In genomic region chr4:125489901-125490590, GRCm38 (mm10) we compare ENCODE assay signal across 8 mouse cellular contexts. TPM values are rescaled to one million over a fixed set of nuclear protein-coding genes. Genes with fewer than 3 reads are reported as not detected.
DNase-seq lines count a peak whose midpoint lies in the region; ATAC-seq and TF ChIP-seq lines count a peak whose summit lies in the region.

No protein-coding gene starts in this region.

- no peak for TF ChIP-seq POLR2A in lung, adult 2 months (IDR thresholded peaks at IDR 0.05; ENCODE audit: borderline replicate concordance, extremely low read depth, low read depth, low read length)

- WGBS in lung, embryonic 15.5 days: 1% methylated on average over 69 of the region's 81 CpGs
- WGBS in lung, adult 2 months: 2% methylated on average over 55 of the region's 81 CpGs
- WGBS in hindbrain, embryonic 12.5 days: under 1% methylated on average over 67 of the region's 81 CpGs
- 1% methylated on average over 61 of the region's 81 CpGs for WGBS in liver, embryonic 12.5 days (ENCODE audit: insufficient replicate concordance)
- WGBS in stomach, embryonic 14.5 days: under 1% methylated on average over 50 of the region's 81 CpGs

- H3K9ac ChIP-seq in lung, embryonic 15.5 days: no peak overlapping the region
- peak overlapping the region; percentile 84 for H3K9ac ChIP-seq in hindbrain, embryonic 12.5 days
- H3K9ac ChIP-seq in liver, embryonic 12.5 days: no peak overlapping the region
- H3K9ac ChIP-seq in stomach, embryonic 14.5 days (replicated peaks; ENCODE audit: low read depth, low read length): no peak overlapping the region

- no peak for TF ChIP-seq CTCF in lung, adult 2 months (IDR thresholded peaks at IDR 0.05; ENCODE audit: insufficient read depth, low read length)

- peak; percentile 72 to 78 for DNase-seq in cerebellum, postnatal 10 days
- no peak for DNase-seq in cerebellum, adult 11 months
- DNase-seq in lung, adult 2 months: no peak
- DNase-seq in lung, postnatal 14 days: no peak

- peak overlapping the region; percentile 33 for H3K4me2 ChIP-seq in lung, embryonic 15.5 days
- H3K4me2 ChIP-seq in hindbrain, embryonic 12.5 days (replicated peaks): peak overlapping the region; percentile 84
- H3K4me2 ChIP-seq in liver, embryonic 12.5 days: peak overlapping the region; percentile 18
- peak overlapping the region; percentile 51 for H3K4me2 ChIP-seq in stomach, embryonic 14.5 days (replicated peaks; ENCODE audit: low read depth, low read length)

- H3K4me3 ChIP-seq in lung, embryonic 15.5 days: peak overlapping the region; percentile 5; the same call in 1 of the 2 replicates
- H3K4me3 ChIP-seq in lung, adult 2 months (replicated peaks; ENCODE audit: extremely low read depth, low read depth, low read length): no peak overlapping the region
- H3K4me3 ChIP-seq in hindbrain, embryonic 12.5 days: peak overlapping the region; percentile 62
- peak overlapping the region; percentile 12 for H3K4me3 ChIP-seq in liver, embryonic 12.5 days
- H3K4me3 ChIP-seq in stomach, embryonic 14.5 days (ENCODE audit: low read depth, low read length): peak overlapping the region; percentile 25

- no peaks in the 10 kb centered on the region for H3K4me1 ChIP-seq in lung, embryonic 15.5 days
- no peaks in the 10 kb centered on the region for H3K4me1 ChIP-seq in lung, adult 2 months (ENCODE audit: control insufficient read depth, insufficient read depth, low read length)
- peaks cover 92% of the 10 kb centered on the region for H3K4me1 ChIP-seq in hindbrain, embryonic 12.5 days
- H3K4me1 ChIP-seq in liver, embryonic 12.5 days: no peaks in the 10 kb centered on the region
- H3K4me1 ChIP-seq in stomach, embryonic 14.5 days (ENCODE audit: control insufficient read depth, insufficient read depth, low read length): no peaks in the 10 kb centered on the region

- no peaks in the 10 kb centered on the region for H3K36me3 ChIP-seq in lung, embryonic 15.5 days
- H3K36me3 ChIP-seq in hindbrain, embryonic 12.5 days: no peaks in the 10 kb centered on the region
- no peaks in the 10 kb centered on the region for H3K36me3 ChIP-seq in liver, embryonic 12.5 days
- no peaks in the 10 kb centered on the region for H3K36me3 ChIP-seq in stomach, embryonic 14.5 days (ENCODE audit: control insufficient read depth, insufficient read depth, low read length)

- no peaks in the 10 kb centered on the region for H3K9me3 ChIP-seq in lung, embryonic 15.5 days
- no peaks in the 10 kb centered on the region for H3K9me3 ChIP-seq in hindbrain, embryonic 12.5 days (replicated peaks)
- H3K9me3 ChIP-seq in liver, embryonic 12.5 days (replicated peaks): no peaks in the 10 kb centered on the region
- no peaks in the 10 kb centered on the region for H3K9me3 ChIP-seq in stomach, embryonic 14.5 days (ENCODE audit: control insufficient read depth, low read depth, low read length)

- peaks cover 100% of the 10 kb centered on the region for H3K27me3 ChIP-seq in lung, embryonic 15.5 days
- peaks cover 94% of the 10 kb centered on the region for H3K27me3 ChIP-seq in hindbrain, embryonic 12.5 days
- H3K27me3 ChIP-seq in liver, embryonic 12.5 days (replicated peaks): peaks cover 100% of the 10 kb centered on the region
- peaks cover 95% of the 10 kb centered on the region for H3K27me3 ChIP-seq in stomach, embryonic 14.5 days (ENCODE audit: control insufficient read depth, insufficient read depth, low read length)

- ATAC-seq in lung, embryonic 15.5 days (ENCODE audit: borderline replicate concordance, extremely low read depth, low FRiP score, low TSS enrichment): peak; percentile 53; the same call in 1 of the 2 replicates
- ATAC-seq in hindbrain, embryonic 12.5 days (ENCODE audit: low FRiP score): peak; percentile 55
- no peak for ATAC-seq in liver, embryonic 12.5 days
- ATAC-seq in stomach, embryonic 14.5 days (ENCODE audit: insufficient number of reproducible peaks, insufficient read depth, low FRiP score, low read depth): peak; percentile 78; the same call in 1 of the 2 replicates

- H3K27ac ChIP-seq in lung, embryonic 15.5 days: no peak overlapping the region
- H3K27ac ChIP-seq in hindbrain, embryonic 12.5 days: peak overlapping the region; percentile 94
- H3K27ac ChIP-seq in liver, embryonic 12.5 days: no peak overlapping the region
- no peak overlapping the region for H3K27ac ChIP-seq in stomach, embryonic 14.5 days (ENCODE audit: low read length)

RNA-seq across cellular contexts. Expression of gene Grik3, which starts 0.5 kb away (rescaled TPM):
- polyA plus RNA-seq in lung, embryonic 15.5 days (2015; fragmentation: Nextera tagmentation; extraction: Ambion mirVana): 0.01 TPM in 1 of 2 replicates, not detected in the other
- polyA plus RNA-seq in lung, adult 2 months (2012; rRNA removed): 0.12 and 0.77 TPM in 2 replicates
- 3.7 and 3.8 TPM in 2 replicates for polyA plus RNA-seq in hindbrain, embryonic 12.5 days (2016; fragmentation: Nextera tagmentation; extraction: Ambion mirVana)
- polyA plus RNA-seq in liver, embryonic 12.5 days (2016; fragmentation: Nextera tagmentation; extraction: Ambion mirVana): 0.01 TPM in 1 of 2 replicates, not detected in the other
- 1.1 TPM in 2 replicates for polyA plus RNA-seq in stomach, embryonic 14.5 days (2014; fragmentation: Nextera tagmentation; extraction: Ambion mirVana)

Comparison
In these comparisons a context has a peak if more than half of its experiments do, and no peak if none do; other contexts are left out.
1. DNase-seq: peak in cerebellum, postnatal 10 days (2 of 2); none in cerebellum, adult 11 months (single experiment), lung, adult 2 months (single experiment) and lung, postnatal 14 days (single experiment).
2. H3K4me2 ChIP-seq: peak in every context shown above with its lines; median percentile 84 in hindbrain, embryonic 12.5 days; 51 in stomach, embryonic 14.5 days; 33 in lung, embryonic 15.5 days; 18 in liver, embryonic 12.5 days.